Mouse (Mus musculus): ENCODE results near the gene Sftpa1.

Gene Sftpa1

DNA sequence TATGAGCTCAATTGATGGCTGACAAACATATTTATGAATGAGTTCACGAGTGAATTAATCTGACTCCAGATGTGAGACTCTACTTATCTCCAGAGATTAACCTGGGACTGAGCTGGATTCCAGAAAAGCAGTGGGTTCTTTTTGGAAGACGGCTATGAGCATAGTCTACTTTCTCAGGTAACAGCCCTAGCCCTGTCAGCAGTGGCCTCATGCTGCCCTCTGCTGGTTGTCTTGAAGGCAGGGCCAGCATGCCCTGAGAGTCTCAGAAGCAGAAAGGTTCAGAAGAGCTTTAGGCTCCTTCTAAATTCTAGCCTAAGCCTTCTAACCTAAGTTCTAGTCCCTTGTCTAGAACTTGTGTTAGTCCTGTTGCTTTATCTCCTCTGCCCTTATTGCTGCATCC lies 31.1 kb downstream of the Sftpa1 start:
- peak; percentile 66 to 77 for DNase-seq

GRCm38 (mm10) chr14:41167278-41167677 lies 35.7 kb downstream of the Sftpa1 start:
- peak in 1 of 2 experiments; percentile 46 for DNase-seq

DNA sequence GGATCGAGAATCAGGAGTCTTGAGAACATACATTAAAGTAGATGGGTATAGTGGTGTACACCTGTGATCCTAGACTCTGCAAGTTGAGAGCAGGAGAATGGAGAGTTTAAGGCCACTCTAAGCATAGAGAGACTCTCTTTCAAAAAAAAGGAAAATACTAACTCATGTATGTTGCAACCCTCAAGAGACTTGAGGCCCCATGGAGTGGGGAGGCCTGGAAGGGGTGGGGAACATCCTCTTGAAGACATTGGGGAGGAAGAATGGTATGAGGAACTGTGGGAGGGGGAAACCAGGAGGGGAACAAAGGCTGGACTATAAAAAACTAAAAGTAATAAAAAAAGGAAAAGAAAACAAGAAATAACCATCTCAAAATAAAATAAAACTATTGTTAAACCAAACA lies 37.0 kb downstream of the Sftpa1 start:
- peak; percentile 46 to 60 for DNase-seq

DNA sequence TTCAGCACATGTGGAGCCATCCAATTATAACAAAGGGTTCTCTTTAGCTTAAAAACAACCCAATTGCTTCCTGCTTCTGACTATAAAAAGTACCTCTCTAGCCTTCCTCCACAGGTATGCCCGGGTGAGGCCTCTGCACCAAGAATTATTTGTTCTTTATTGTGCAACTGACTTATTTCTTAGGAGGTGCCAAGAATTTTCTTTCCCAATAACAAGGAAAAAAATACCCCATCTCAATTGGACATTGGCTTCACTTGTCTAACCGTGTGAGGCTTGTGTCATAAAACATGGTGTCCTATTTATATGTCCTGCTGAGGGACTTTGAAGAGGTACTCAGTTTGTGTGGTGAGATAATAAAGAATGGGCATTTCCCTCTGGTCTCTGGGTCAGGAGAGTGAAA lies 38.9 kb downstream of the Sftpa1 start:
- peak; percentile 13 to 44 for DNase-seq

GRCm38 (mm10) chr14:41174802-41175201 lies 43.2 kb downstream of the Sftpa1 start:
- no peak for DNase-seq

- peak; percentile 53 to 68 for DNase-seq
Measured at GRCm38 (mm10) chr14:41185059-41185821, 53.7 kb downstream of the Sftpa1 start, which contains the start of gene Sftpd. TSS of gene Sftpd (minus strand) at chr14:41185149.

All from lung, adult 18-20 months (tissue).